Mouse (Mus musculus) heart, adult 2 months (tissue): ENCODE results near the gene Chn2. TPM values are rescaled to one million over a fixed set of nuclear protein-coding genes. Genes with fewer than 3 reads are reported as not detected.

ENCODE experiments used
- DNase-seq, 2 experiments: peaks; one replicate each; pipeline ENCODE4 v3.0.0; 2021
- H3K27ac ChIP-seq: fragments of 200-600 bp; 2 replicates; pipeline ENCODE4 v1.8.1; 2022
- H3K27me3 ChIP-seq: fragments of 200-500 bp; 2 replicates; pipeline ENCODE4 v1.6.1; 2012; ENCODE audit warnings: mild to moderate bottlenecking, low read length, inconsistent platforms, mixed read lengths; ENCODE audit not compliant: control insufficient read depth, insufficient read depth
- H3K36me3 ChIP-seq: fragments of 200-500 bp; 2 replicates; pipeline ENCODE4 v1.6.1; 2012; ENCODE audit warnings: low read length, inconsistent platforms; ENCODE audit not compliant: control insufficient read depth, insufficient read depth
- H3K4me1 ChIP-seq: fragments of 200-500 bp; 2 replicates; pipeline ENCODE4 v1.6.1; 2011; ENCODE audit warnings: low read length; ENCODE audit not compliant: control insufficient read depth, insufficient read depth
- H3K4me3 ChIP-seq: fragments of 200-600 bp; 2 replicates; pipeline ENCODE4 v1.8.1; 2022
- H3K79me2 ChIP-seq: fragments of 200-500 bp; replicated peaks from 2 replicates; pipeline ENCODE4 v1.6.1; 2012; ENCODE audit warnings: mild to moderate bottlenecking, inconsistent platforms, low read length, moderate library complexity, mixed read lengths; ENCODE audit not compliant: control insufficient read depth, insufficient read depth
- H3K9ac ChIP-seq: fragments of 200-500 bp; 2 replicates; pipeline ENCODE4 v1.6.1; 2012; ENCODE audit warnings: low read depth, mild to moderate bottlenecking, control low read depth, inconsistent platforms, low read length, mixed read lengths
- CTCF ChIP-seq: fragments of 200-600 bp; IDR thresholded peaks from 2 replicates; pipeline ENCODE4 v1.8.1; 2022; ENCODE audit warnings: antibody characterized with exemption, mild to moderate bottlenecking, moderate library complexity
- EP300 ChIP-seq: fragments of 200-500 bp; IDR thresholded peaks from 2 replicates; pipeline ENCODE4 v1.6.1; 2011; ENCODE audit warnings: low read depth, low read length, control low read depth; ENCODE audit not compliant: insufficient read depth
- POLR2A ChIP-seq: fragments of 200-500 bp; IDR thresholded peaks from 2 replicates; pipeline ENCODE4 v1.6.1; 2011; ENCODE audit warnings: mild to moderate bottlenecking, low read depth, low read length, control low read depth; ENCODE audit not compliant: insufficient read depth
- WGBS: fragments of 180-500 bp; shearing (Covaris S2); methylation state at CpG from one replicate; pipeline ENCODE4 v1.1.7; 2018; 5-methylcytosine and 5-hydroxymethylcytosine counted together
- intact Hi-C: fragments of 180-260 bp; cut with DNase I; formaldehyde crosslinking; loops from one replicate; pipeline ENCODE4 v1.15.1; 2025
- polyA plus RNA-seq: library from polyadenylated mRNA; depleted of rRNA; stranded (reverse); fragments of >200 nt; gene quantifications from 2 replicates; pipeline ENCODE4 v1.2.3, GENCODE M21; 2012
- total RNA-seq, 2 experiments: library from RNA; stranded (reverse); gene quantifications; 2 replicates each; pipeline ENCODE4 v1.2.3; 2021

Gene Chn2
- total and polyA plus RNA-seq, 3 experiments, result 2.0 to 2.3 (median 2.3) TPM

GRCm38 (mm10) chr6:54142848-54143651 is 103.7 kb downstream of the Chn2 start:
- 80% methylated on average over 11 of the region's 11 CpGs for WGBS
- no peaks in the 10 kb centered on the region for H3K79me2 ChIP-seq
- no peak overlapping the region for H3K9ac ChIP-seq
- no peak overlapping the region for H3K27ac ChIP-seq
- no peaks in the 10 kb centered on the region for H3K36me3 ChIP-seq
- no peak for DNase-seq
- intact Hi-C loops, result no loop called here
- H3K4me3 ChIP-seq, result no peak overlapping the region
- TF ChIP-seq CTCF, result no peak
- TF ChIP-seq EP300, result no peak
- TF ChIP-seq POLR2A, result no peak
- H3K27me3 ChIP-seq, result no peaks in the 10 kb centered on the region
- 0 out of 2 replicates have a peak, but pooled peaks cover 1% of the 10 kb centered on the region for H3K4me1 ChIP-seq

- Histone ChIP-seq H3K4me3 (no peak overlapping the region), H3K9ac (no peak overlapping the region), H3K27ac (no peak overlapping the region), H3K27me3 (no peaks in the 10 kb centered on the region), H3K79me2 (no peaks in the 10 kb centered on the region), H3K36me3 (no peaks in the 10 kb centered on the region), H3K4me1 (0 out of 2 replicates have a peak, but pooled peaks cover 1% of the 10 kb centered on the region)
- no peak for TF ChIP-seq CTCF
- no peak for TF ChIP-seq EP300
- TF ChIP-seq POLR2A, result no peak
- intact Hi-C loops, result no loop called here
- no peak for DNase-seq
- WGBS, result 88% methylated on average over 2 of the region's 2 CpGs
Observed at GRCm38 (mm10) chr6:54143652-54143960, 104.3 kb downstream of the Chn2 start.

GRCm38 (mm10) chr6:54148844-54149526 is 109.6 kb downstream of the Chn2 start:
- Histone ChIP-seq H3K9ac (no peak overlapping the region), H3K27me3 (no peaks in the 10 kb centered on the region), H3K4me1 (no peaks in the 10 kb centered on the region), H3K79me2 (no peaks in the 10 kb centered on the region), H3K36me3 (no peaks in the 10 kb centered on the region), H3K27ac (no peak overlapping the region), H3K4me3 (no peak overlapping the region)
- TF ChIP-seq CTCF (no peak), EP300 (no peak), POLR2A (no peak)
- DNase-seq, result no peak
- 93% methylated on average over 6 of the region's 6 CpGs for WGBS
- intact Hi-C loops, result no loop called here

- no peak for TF ChIP-seq POLR2A
- no peak for TF ChIP-seq EP300
- TF ChIP-seq CTCF, result no peak
- WGBS, result 63% methylated on average over 5 of the region's 5 CpGs
- H3K27ac ChIP-seq, result no peak overlapping the region
- H3K36me3 ChIP-seq, result no peaks in the 10 kb centered on the region
- H3K27me3 ChIP-seq, result no peaks in the 10 kb centered on the region
- DNase-seq, result no peak
- no peaks in the 10 kb centered on the region for H3K4me1 ChIP-seq
- intact Hi-C loops, result no loop called here
- no peak overlapping the region for H3K9ac ChIP-seq
- H3K79me2 ChIP-seq, result no peaks in the 10 kb centered on the region
- H3K4me3 ChIP-seq, result no peak overlapping the region
Observed at GRCm38 (mm10) chr6:54150821-54151220, 111.5 kb downstream of the Chn2 start.

GRCm38 (mm10) chr6:54151443-54152241 is 112.3 kb downstream of the Chn2 start:
- TF ChIP-seq POLR2A (no peak), EP300 (no peak), CTCF (no peak)
- Histone ChIP-seq H3K36me3 (no peaks in the 10 kb centered on the region), H3K79me2 (no peaks in the 10 kb centered on the region), H3K27me3 (no peaks in the 10 kb centered on the region), H3K4me3 (no peak overlapping the region), H3K27ac (no peak overlapping the region), H3K9ac (no peak overlapping the region), H3K4me1 (no peaks in the 10 kb centered on the region)
- intact Hi-C loops, result no loop called here
- WGBS, result 86% methylated on average over 7 of the region's 7 CpGs
- DNase-seq, result no peak
